Mouse (Mus musculus): ENCODE measurements around the gene Prim2. TPM values are rescaled to one million over a fixed set of nuclear protein-coding genes. Genes with fewer than 3 reads are reported as not detected.
A peak's percentile ranks its signal among the peaks of the same experiment; 100 is the strongest.

The Prim2 gene
- total RNA-seq, 2 experiments from 2014 or later = 5.6 to 6.4 TPM

- peak in 1 of 2 experiments; percentile 26 for DNase-seq (ENCODE audit: low spot score in 2 of 2)
These were observed 59.4 kb downstream of the Prim2 start for GRCm38 (mm10) chr1:33610026-33610721.

GRCm38 (mm10) chr1:33608133-33608532, 61.5 kb downstream of the Prim2 start:
- no peak for DNase-seq (ENCODE audit: low spot score in 2 of 2)

- DNase-seq (ENCODE audit: low spot score in 2 of 2) = no peak
These were observed 65.4 kb downstream of the Prim2 start for GRCm38 (mm10) chr1:33604087-33604699.

DNA sequence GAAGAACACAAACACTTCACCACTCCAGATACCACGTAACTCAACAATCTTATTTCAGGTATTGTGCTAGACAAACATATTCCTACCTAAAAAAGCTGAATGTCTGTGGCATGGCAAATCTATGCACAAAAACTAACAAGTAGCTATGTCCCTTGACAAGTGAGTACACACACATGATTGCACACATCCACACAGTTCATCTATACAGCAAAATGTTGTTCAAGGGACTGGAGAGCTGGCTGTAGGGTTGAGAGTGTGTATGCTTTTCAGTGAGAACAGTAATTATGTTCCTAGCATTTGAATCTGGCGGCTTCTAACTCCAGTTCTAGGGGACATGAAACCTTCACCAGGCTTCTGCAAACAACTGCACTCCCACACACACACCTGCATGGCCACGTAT, 69.9 kb downstream of the Prim2 start:
- no peak for DNase-seq (ENCODE audit: low spot score in 2 of 2)

- DNase-seq (ENCODE audit: low spot score in 2 of 2) = peak in 1 of 2 experiments; percentile 9
These were observed 70.5 kb downstream of the Prim2 start for GRCm38 (mm10) chr1:33599019-33599667.

DNA sequence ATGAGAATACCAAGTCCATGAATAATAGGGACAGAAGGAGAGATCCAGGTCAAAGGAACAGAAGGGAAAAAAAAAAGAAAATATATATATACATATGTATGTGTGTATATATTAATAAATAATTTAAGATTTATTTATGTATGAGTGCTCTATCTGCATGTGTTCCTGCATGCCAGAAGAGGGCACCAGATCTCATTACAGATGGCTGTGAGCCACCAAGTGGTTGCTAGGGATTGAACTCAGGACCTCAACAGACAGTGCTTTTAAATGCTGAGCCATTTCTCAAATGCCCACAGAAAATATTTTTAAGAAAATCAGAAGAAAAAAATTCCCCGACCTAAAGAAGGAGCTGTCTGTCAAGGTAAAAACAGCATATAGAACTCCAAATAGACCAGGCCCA, 72.6 kb downstream of the Prim2 start:
- DNase-seq (ENCODE audit: low spot score in 2 of 2) = no peak

- no peak for DNase-seq (ENCODE audit: low spot score in 2 of 2)
These were observed 73.7 kb downstream of the Prim2 start for GRCm38 (mm10) chr1:33595936-33596335.

DNA sequence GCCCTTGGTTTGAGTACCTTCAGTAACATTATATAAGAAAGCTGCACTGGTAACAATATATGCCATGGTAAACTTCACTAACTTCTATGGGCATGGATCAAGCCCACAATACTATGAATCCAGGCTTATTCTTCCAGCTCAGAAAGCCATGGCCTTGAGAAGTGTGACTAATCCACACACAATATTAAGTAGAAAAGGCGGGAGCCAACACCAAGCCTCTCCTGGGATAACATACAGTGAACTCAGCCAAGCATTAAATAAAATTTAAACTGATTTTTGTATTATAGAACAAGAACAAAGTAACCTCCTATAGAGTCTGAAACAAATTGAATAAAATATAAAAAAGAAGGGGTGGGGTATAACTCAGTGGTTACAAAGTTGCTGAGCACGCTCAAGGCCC, 74.6 kb downstream of the Prim2 start:
- DNase-seq (ENCODE audit: low spot score in 2 of 2) = no peak

DNA sequence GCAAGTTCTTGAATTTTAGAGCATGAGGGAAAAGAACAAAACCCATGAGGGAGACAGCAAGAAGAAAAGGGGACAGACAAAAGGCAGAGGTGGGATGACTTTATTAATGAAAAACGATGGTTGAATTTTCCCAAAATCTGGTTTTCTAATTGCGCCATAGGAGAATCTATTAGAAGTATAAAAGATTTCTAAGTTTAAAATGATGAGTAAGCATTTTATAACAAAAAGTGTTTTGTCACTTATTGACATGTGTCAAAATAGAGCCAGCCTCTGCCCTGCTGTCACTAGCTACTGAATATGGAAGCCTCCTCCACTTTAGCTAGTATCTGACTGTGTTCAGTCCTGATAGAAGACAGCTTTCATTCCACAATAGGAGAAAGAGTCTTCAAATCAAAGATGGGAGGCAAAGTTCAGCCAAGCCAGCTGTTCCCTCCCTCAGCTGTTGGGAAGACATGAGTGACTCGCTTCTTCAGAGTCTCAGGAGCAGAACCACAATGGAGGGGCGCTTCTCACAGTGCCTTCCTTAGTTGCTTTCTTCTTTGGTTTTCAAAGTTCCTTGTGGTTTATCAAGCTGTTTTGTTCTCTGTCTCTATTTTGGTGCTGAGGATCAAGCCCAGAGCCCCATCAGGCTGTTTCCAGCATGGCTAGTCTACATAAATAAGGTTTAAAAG, 75.7 kb downstream of the Prim2 start:
- DNase-seq (ENCODE audit: low spot score in 2 of 2) = no peak

DNA sequence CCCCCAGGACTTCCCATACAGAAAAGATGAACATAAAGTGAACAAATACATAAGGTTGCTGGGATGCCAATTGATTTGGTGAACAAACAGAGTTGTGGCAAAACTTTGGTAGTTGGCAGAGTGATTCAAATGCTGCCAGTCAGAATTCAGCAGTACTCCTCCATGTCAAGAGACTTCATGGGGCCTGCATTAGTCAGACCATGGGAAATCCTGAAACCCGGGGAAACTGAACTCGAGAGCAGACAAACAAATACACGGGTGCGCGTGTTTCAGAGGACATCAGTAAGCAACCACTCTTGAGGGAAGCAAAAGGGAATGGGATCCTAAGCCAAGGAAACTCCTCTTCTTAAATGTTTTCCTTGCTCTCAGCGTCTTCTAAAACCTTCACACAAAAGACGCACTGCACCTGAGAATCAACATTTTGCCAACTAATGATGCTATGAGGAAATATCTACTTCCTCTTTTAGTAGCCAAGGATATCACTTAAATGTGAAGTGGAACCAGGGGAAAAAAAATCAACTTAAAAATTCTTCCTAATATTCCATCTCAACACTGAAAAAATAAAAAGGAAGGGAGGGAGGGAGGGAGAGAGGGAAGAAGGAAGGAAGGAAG, 77.5 kb downstream of the Prim2 start:
- DNase-seq (ENCODE audit: low spot score in 2 of 2) = no peak

- DNase-seq (ENCODE audit: low spot score in 2 of 2) = no peak
These were observed 78.8 kb downstream of the Prim2 start for GRCm38 (mm10) chr1:33590556-33591411.

DNA sequence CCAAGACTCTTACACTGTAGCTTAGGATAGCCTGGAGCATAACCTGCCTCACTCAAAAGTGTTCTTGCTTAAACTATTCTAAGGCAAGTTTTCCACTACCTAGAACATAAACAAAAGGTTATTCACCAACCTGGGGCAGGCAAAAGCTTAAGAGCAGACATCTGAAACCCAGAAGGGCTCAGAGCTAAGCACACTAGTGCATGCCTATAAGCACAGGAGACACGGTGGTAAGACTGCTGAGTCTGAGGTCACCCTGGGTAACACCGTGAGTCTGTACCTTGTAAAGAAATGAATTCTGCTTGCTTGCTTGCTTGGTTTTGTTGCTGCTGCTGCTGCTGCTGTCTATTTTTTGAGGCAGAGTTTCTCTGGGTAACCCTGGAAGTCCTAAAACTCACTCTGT, 80.1 kb downstream of the Prim2 start:
- DNase-seq (ENCODE audit: low spot score in 2 of 2) = no peak

DNA sequence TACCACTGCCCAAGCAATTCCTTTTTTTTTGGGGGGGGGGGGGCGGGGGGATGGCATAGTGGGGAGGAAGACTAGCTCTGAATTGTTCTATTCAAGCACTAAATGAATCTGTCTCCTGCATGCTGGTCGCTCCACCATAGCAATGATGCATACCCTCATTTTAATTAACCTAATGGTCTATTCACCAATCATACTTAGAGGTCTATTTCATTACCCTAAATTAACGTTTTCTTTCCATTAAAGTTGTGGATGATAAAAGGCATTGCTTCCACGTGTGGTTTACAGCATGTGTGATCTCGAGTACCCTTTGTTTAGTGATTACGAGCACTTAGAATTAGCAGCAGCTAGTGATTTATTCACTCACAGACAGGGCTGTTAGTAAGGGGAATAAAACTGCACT, 81.0 kb downstream of the Prim2 start:
- no peak for DNase-seq (ENCODE audit: low spot score in 2 of 2)

DNA sequence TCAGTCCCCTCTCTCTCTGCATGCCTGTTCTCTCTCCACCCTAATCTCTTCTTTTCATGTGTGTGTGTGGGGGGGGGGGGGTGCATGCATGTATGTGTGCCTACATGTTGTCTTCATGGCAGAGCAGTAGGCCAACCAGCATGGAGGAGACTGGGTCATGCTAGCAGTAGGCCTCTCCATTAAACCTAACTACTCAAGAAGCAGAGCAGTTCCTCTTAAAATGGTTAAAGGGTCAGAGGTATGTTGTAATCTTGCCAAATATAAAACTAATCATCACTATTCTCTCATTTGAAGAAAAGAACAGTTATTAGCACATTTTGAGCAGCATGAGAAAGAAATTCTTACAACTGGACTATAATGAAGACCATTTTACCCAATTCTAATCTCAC, 85.0 kb downstream of the Prim2 start:
- no peak for DNase-seq (ENCODE audit: low spot score in 2 of 2)

GRCm38 (mm10) chr1:33583817-33584589, 85.6 kb downstream of the Prim2 start:
- no peak for DNase-seq (ENCODE audit: low spot score in 2 of 2)

DNA sequence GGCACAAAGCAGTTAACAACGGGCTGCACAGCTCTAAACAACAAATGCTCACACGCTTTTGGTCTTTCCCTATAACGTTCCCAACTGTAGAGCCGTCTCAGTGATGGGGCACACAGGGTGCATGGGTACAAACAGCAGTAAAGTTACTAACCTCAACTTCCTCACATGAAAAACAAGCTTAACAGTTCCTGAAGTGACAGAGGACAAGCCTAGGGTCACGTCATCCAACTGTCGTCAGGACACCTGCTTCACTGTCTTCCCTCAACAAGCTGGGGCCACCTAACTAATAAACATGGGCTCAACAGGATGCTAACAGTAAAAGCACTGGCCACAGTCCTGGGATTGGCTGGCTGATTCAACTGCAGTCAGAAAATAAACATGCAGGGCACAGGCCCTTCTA, 91.0 kb downstream of the Prim2 start:
- no peak for DNase-seq (ENCODE audit: low spot score in 2 of 2)

DNA sequence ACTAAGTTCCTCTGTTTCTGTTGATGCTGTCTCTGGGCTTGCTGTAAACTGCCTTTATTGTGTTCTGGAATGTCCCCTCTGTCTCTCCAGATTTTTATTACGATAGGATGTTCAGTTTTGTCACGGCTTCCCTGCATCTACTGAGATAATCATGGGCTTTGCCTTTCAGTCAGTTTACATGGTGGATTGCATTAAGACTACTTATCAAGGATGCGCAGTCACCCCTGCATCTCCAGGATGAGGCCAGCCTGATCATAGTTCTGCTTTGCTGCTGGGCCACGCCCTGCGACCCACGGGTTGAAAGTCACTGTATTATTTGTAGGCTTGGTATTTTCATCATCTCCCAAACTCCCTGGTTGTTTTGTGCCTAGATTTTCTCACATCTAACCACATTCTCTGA, 95.1 kb downstream of the Prim2 start:
- DNase-seq (ENCODE audit: low spot score in 2 of 2) = no peak

DNA sequence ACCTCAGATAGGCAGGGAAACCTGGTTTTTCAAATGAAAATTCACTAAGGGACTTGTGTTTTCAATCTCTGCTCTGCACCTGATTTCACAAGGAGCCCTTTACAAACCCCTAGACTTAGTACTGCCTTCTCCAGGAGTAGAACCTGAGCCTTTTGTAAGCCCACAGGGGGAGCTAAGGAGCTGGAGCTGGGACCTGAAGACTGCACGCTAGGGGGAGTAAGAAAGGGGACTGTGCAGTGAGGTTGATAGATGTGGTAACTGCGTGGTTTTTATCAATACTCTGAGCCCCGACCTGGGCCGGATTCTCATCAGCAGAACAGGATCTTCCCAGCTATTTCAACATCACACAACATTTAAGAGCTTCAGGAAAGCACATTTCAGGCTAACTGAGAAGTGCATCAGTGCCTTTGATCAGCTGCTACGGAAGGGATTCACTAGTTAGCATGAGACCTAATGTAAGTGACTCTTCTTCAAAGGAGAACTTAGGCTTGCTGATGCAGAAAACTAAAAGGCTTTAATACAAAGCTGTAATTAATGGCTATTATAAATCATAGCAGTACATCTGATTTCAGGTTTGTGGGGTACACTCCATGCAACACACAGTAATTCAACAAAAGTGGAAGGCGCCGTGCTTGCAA, 103.7 kb downstream of the Prim2 start:
- DNase-seq (ENCODE audit: low spot score in 2 of 2) = no peak

GRCm38 (mm10) chr1:33564032-33564431, 105.6 kb downstream of the Prim2 start:
- no peak for DNase-seq (ENCODE audit: low spot score in 2 of 2)
